Mouse (Mus musculus) G1E-ER4 (cell line): ENCODE data around the gene Polr1d. TPM values are rescaled to one million over a fixed set of nuclear protein-coding genes. Genes with fewer than 3 reads are reported as not detected.

ENCODE experiments used
- GATA1 ChIP-seq: IDR thresholded peaks from one replicate; pipeline ENCODE4 v1.8.0; 2012; ENCODE audit warnings: low read length, inconsistent platforms
- polyA plus RNA-seq: library from polyadenylated mRNA; stranded (reverse); fragments of >175 nt; gene quantifications from 2 replicates; pipeline ENCODE4 v1.2.3, GENCODE M21; 2012

Polr1d gene
- polyA plus RNA-seq, 1 experiment = 160 TPM

DNA sequence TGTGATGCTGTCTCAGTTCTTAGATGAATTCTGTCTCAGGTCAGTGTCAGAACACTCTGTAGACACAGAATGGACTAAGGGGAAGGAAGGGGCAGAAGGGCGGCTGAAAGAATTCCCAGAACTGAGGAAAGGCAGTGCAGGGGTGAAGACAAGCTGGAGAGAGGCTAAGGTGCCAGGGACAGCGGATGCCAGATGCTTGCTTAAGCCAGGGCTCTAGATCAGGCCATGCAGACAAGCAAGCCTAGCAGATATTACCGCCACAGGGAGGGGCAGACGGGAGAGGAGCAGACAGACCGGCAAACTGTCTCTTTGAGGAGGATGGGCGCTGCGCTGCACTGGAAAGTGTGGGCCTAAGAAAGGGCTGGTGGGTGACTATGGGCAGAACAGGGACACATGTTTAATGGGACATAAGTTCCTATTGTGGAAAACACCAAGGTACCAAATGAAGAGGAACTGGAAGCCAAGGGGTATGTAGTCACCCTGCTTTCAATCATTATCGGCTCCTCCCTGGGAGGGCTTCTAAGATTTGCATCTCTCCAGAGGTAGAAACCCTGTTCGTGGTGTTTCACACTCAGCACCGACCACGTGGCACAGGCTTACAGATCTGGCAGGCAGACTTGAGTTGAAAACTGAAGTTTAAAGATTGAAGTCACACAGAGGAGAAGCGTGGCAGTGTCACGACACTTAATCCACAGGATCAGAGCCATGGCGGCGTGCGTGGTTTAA lies 5.9 kb upstream of the Polr1d start:
- TF ChIP-seq GATA1 = no peak

DNA sequence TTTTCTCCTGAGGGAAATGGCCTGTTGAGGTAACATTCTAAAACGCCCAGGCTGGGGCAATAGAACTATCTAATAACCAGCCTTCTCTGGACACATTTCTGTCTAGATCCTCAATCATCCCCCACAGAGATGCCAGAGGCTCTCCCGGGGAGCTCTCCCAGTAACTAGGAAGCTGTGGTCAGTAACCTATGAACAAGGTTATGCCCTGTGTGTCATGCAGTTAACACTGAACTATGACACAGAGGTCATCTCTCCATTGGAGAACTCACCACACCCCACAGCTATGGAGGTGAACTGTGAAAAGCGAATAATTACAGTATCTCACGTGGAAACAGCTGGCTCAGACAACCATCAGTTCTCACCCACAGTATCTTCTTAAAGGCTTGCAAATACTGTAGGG lies 5.0 kb upstream of the Polr1d start:
- no peak for TF ChIP-seq GATA1

DNA sequence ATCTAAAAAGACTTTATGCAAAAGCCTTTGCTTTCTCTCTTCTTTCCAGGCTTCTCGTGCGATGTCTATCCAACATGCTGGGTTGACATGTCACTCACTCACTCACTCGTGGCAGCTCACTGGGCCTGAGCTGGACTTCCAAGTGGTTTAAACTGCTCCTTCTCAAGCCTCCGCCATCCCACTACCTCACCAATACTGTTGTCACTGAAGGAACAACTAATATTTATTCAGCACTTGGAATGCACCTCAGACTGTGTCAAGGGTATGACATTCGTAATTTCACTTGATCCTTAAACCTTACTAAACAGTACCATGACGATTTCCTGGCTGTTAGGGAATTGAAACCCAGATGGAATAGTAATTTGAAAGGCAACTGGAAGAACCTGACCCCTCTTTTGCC lies 3.0 kb upstream of the Polr1d start:
- no peak for TF ChIP-seq GATA1

DNA sequence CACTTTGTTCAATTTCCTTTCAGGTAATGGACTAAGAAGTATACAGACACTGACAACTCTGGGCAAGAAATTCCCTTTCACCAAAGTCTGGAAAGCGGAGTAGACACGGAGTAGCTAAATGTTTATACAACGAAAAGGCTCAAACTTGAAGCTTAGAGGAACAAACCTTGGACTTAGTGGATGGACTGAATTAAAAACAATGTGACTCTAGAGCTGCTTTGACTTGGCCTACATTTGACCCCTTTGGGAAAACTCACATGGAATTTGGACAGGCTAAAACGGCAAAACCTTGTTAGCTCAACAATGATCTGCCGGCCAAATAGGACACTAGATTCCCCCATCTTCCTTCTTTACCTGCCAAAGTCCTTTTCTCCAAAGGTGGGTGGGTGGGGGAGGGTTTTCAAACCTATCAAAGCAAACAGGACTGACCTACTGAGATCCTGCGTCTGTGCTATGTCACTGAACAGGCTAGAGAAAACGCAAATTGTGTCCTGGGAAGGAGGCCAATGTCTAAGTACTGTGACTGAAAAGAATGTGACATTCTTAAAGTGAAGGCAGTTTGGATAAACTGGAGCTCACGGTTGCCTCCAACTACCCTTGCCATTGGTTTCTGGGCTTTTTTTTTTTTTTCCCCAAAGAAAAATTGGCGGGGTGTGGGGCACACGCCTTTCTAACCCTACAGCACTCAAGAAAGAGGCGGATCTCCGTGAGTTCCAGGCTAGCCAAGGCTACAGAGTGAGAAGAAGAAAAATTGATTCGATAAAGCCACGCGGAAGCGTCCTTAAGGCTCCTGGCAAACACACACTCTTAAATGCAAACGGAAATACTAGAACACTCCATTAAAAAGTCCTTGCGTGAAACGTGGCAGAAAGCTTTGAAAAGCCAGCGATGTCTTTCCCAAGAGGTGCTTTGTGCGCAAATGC lies 1.5 kb upstream of the Polr1d start:
- no peak for TF ChIP-seq GATA1

DNA sequence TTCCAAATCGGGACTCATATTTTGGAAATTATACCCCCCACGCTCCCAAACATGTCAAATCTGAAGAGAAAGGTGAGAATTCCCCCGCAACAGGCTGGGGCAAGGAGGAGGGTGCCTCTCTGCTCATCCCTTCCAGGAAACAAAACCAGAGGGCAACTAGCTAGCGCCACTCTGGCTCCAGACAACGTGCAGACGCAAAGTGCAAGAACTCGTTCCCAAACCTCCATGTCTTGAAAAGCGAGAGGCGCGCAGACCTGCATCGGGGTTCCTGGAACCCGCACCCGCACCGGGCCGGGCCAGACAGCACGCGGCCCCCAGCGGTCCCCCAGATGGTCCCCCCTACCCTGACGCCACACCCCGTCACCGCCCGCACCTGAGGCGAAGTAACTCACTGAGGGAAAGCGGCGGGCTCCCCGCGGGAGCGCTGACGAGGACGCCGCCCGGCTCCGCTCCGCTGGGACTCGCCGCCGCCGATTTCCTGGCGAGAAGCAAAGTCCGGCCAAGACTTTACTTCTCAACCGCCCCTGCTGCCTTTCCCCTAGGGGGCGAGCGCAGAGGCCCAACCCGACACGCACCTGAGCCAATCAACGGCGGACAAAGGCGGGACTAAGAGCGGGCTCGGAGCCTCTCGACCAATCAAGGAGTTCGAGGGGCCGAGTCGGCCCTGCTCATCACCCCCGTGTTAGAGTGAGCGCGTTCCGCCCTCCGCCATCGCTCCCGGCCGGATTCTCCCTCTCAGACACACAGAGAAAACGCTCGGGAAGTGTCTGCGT lies 638 bp upstream of the Polr1d start, which contains the start of gene Lnx2:
TSS of gene Lnx2 (minus strand) at position 561 of the 773 bp plus-strand sequence.
- TF ChIP-seq GATA1 = no peak

DNA sequence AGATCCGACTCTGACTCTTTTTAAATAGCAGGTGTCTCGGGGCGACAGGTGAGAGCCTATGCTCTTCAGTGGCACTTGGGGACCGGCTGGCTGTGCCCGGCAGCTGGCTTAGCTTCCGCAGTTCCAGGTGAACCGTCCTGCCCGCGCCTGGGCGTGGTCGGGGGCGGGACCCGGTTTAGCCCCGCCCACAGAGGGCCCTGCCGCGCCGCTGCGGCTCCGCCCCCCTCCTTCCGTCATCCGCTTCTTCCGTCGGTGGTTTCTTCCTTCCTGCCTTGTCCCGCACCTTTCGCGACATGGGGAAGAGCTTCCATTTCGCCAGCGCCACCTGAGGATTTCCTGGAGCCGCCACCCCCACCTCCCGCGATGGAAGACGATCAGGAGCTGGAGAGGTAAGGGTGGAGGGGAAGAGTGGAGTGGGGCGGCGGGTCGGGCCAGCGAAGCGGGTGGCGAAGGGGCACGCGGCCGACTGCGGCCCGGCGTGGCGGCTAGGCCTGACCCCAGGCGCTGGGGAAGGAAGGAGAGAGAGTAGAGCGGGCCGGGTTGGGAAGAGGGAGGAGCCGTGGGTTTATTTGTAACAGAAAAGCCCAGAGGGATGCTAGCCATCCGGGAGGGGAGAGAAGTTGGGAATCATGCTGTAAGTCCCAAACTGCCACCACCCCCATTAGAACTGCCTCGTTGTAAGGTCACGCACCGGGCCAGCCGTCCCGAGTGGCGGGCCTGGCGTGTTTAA lies 620 bp downstream of the Polr1d start:
- TF ChIP-seq GATA1 = no peak

DNA sequence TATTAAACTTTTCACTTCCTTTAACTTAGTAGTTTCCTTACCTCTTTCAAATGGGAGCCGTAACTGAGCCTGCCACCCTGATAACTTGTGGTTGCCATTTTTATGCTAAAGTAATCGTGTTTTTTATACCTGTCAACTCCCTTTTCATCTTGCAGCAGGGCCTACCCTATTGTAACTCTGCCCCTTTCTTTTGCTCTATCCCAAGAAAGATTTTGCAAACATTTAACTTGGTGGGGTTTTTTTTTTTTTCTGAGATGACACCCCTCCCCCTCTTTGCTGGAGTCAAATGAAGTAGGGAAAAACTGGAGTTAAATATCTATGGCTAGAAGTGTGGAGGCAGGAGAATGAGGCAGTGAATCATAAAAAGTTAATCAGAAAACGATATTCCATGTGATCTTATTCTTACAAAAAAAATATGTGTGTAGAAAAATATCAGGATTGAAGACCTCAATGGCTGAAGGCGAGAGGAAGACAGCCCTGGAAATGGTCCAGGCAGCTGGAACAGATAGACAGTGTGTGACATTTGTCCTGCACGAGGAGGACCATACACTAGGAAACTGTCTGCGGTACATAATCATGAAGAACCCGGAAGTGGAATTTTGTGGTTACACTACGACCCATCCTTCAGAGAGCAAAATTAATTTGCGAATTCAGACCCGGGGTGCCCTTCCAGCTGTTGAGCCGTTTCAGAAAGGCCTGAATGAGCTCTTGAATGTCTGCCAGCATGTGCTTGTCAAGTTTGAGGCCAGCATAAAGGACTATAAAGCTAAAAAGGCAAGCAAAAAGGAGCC lies 1.5 kb downstream of the Polr1d start:
- TF ChIP-seq GATA1 = no peak

DNA sequence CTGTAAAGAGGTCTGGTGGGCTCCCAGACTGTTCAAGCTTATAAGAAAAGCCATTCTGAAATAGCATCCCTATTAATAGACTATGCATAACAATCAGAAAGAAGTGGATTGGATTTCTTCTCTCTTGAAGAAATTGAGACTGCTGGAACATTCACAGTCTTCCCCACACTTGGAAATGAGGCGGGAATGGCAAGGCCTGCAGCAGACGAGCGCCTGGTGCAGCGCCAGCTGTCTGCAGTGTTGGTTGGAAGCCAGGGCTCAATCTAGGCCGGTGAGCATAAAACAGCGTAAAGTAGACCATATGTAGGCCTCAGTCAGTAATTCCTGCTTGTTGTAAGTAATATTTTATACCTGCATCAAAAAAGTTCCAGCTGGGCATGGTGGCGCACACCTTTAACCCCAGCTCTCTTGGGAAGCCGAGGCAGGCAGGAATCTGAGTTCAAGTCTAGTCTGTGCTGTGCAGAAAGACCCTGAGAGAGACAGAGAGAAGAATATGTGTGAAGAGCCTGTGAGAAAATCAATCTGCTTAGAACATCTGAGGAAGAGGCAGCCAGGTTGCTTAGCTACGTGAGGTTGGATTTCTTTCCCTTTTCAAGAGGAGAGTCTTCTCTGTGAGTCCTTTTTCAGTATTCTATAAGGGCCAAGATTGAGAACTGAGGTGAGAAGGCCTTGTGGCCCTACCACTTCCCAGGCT lies 8.5 kb downstream of the Polr1d start:
- TF ChIP-seq GATA1 = no peak

DNA sequence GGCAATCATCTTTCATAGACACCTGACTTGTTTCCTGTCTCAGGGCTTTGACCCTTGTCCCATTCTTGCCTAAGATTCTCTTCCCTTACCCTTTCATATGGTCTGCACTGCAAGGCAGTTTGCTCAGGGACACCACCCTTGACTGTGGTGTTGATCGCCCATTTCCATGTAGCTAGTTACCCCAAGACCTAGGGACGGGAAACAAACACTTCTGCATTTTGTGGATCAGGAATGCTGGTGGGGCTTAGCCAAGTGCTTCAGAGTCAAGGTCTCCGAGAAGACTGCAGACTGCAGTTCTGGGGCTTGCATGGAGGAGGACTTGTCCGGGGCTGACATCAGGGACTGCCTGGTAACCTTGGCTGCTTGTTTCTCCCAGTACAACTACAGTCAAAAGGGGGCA lies 10.0 kb downstream of the Polr1d start:
- no peak for TF ChIP-seq GATA1

DNA sequence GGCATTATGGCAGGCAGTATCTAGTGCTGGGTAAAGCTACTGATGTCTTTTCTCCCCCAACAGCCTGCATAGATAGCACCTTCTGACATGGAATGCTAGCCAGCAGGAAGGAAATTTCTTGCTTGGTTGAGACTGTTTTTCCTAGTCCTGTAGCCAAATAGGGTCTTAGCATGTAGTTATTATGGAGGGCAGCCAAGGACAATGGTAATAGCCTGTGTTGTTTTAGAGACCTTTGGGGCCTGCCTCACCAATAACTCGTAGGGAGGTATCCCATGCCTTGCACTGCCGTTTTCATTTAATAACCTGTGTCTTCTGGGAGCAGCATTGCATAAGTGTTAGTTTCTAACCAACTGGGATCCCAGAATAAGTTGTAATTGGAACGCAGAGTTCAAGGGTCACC lies 13.0 kb downstream of the Polr1d start:
- TF ChIP-seq GATA1 = no peak

DNA sequence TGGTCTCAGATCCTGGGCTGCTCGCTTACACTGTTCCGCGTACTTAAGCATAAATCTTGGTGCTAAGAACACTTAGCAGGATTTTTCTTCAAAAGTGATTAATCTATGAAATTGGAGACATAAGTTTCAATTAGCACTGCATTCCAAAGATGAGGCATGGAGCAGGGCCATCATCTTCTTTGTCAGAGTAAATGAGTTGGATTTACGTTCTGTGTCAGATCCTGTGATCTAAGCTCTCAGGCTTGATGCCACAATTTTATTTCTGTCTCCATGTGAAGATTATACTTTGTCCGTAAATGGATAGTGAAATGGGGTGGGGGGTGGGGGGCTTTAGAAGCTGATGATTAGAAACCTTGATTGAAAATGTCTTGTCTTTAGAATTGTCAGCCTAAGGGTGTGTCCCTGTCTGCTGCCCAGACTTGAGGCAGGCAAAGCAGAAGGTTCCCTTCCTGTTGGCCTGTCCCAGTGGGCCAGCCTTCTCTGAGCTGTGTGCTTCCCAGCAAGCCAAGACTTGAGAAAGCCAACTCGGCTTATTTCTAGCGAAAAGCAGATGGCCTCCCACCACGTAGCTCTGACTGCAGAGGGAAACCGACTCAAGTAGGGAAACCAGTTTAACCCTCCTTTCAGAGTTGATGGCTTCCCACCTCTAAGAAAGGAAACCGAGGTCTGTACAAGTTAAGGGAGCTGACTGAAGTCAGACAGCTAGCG lies 13.6 kb downstream of the Polr1d start:
- TF ChIP-seq GATA1 = no peak

DNA sequence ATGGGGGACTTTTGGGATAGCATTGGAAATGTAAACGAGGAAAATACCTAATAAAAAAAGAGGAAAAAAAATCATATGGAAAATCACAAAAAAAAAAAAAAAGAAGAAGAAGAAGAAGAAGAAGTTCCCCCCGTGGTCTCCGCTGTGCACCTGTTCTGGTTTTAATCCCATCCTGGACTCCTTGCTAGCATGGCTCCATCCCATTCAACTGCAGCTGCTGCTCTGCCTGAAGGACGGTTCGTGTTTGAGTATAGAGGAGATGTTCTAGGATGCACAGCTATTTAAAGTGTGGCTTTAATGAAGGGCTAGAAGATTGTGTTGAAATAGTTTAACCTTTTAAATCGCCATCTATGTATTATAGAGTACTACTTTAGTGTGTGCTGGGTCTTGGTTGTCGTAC lies 15.6 kb downstream of the Polr1d start:
- no peak for TF ChIP-seq GATA1

DNA sequence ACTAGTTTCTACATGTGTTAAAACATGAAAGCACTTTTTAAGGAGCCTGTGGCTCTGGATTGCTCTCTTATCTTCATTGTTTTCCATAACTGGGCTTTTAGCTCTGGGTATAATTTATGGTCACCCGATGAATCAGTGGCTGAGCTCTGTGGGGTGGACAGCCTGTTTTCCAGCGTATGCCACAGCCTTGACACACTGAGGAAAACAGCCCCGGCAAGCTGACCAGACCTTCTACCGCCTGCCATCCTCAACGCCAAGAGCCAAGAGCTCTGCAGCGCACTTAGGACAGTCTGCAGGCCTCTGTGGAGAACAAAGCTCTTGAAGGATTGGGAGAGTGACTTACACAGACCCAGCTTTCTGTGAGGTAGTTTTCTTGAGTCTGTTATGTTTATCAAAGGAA lies 17.4 kb downstream of the Polr1d start:
- no peak for TF ChIP-seq GATA1

DNA sequence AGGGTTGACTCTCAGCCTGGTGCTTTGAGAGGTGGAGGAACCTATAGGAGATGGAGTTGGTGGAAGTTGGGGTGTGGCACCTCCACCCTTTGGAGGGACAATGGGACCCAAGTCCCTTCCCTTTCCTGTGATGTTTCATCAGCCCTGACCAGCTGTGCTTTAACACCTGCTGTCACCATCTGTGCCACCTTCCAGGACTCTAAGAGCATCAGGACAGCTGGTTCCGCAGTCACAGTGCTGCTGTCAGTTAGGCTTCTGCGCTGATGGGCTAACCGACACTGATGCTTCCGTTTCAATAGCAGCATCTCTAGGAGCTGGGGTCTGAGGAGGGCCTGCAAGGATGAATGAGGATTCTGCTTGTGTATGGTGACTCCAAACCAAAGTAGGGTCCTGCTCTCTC lies 19.7 kb downstream of the Polr1d start:
- no peak for TF ChIP-seq GATA1
